Mouse (Mus musculus): Measurements from ENCODE around the gene Dgkb.

DNA sequence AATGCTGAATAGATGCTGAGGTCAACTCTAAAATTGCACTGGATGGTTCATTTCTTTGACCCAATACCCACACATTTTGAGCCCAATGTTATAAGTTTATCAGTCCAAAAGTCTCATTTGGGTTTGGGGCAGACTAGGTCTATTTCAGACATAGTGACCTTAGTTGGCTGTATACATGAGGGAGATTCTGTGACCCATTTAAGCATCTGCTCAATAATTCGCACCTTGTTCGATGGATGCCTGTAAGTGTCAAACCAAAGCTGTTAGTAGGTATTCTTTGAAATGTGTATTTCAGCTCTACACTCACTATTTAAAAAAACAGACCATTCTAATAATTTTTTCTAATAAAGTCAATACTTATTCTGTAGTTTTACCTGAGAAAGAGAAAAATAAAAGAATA, 776.1 kb downstream of the Dgkb start:
- no peak for TF ChIP-seq MAX (IDR thresholded peaks at IDR 0.05; ENCODE audit: low read depth)
- no peak for TF ChIP-seq POLR2A (IDR thresholded peaks at IDR 0.05; ENCODE audit: insufficient read length, low read depth)
- TF ChIP-seq REST (IDR thresholded peaks at IDR 0.05; ENCODE audit: insufficient read depth, insufficient read length): no peak
- TF ChIP-seq TCF3 (IDR thresholded peaks at IDR 0.05; ENCODE audit: insufficient read length, low read depth): no peak
- no peak for TF ChIP-seq MYOD1 (IDR thresholded peaks at IDR 0.05; ENCODE audit: control insufficient read depth in 1 of 3, insufficient read length in 2 of 3, low read depth in 2 of 3)
- no peak for TF ChIP-seq E2F4 (IDR thresholded peaks at IDR 0.05; ENCODE audit: insufficient read depth)
- no peak for TF ChIP-seq TCF12 (IDR thresholded peaks at IDR 0.05; ENCODE audit: insufficient read depth, poor library complexity, severe bottlenecking)
- no peak for TF ChIP-seq USF1 (IDR thresholded peaks at IDR 0.05; ENCODE audit: low read depth)
- no peak for TF ChIP-seq MYOG (IDR thresholded peaks at IDR 0.05; ENCODE audit: control insufficient read depth in 1 of 3, insufficient read depth in 1 of 3, insufficient read length in 2 of 3, low read depth in 2 of 3)
- no peak for TF ChIP-seq CEBPB (IDR thresholded peaks at IDR 0.05; ENCODE audit: insufficient read depth, poor library complexity, severe bottlenecking)
- no peak for TF ChIP-seq POLR2AphosphoS2 (IDR thresholded peaks at IDR 0.05; ENCODE audit: insufficient read length, low read depth)
